Mouse (Mus musculus): ENCODE measurements around the gene Fetub. TPM values are rescaled to one million over a fixed set of nuclear protein-coding genes. Genes with fewer than 3 reads are reported as not detected.

Gene Fetub
- polyA plus RNA-seq, 1 experiment: 0.41 TPM

GRCm38 (mm10) chr16:22963293-22963692 lies 45.2 kb downstream of the Fetub start:
- Histone ChIP-seq H3K4me3 (ENCODE audit: control insufficient read depth, low read depth, low read length) (no peak overlapping the region), H3K4me1 (ENCODE audit: control insufficient read depth, insufficient read depth, low read length) (no peaks in the 10 kb centered on the region), H3K27me3 (ENCODE audit: control insufficient read depth, insufficient read depth, low read length) (no peaks in the 10 kb centered on the region), H3K36me3 (ENCODE audit: control insufficient read depth, insufficient read depth, low read length) (no peaks in the 10 kb centered on the region), H3K27ac (ENCODE audit: control insufficient read depth, insufficient read depth, low read depth, low read length) (no peak overlapping the region)
- TF ChIP-seq CTCF (IDR thresholded peaks at IDR 0.05; ENCODE audit: control insufficient read depth, insufficient read depth, insufficient replicate concordance, low read depth, low read length) (no peak), POLR2A (IDR thresholded peaks at IDR 0.05; ENCODE audit: control insufficient read depth, low read depth, low read length) (no peak)

- Histone ChIP-seq H3K27me3 (ENCODE audit: control insufficient read depth, insufficient read depth, low read length) (no peaks in the 10 kb centered on the region), H3K27ac (ENCODE audit: control insufficient read depth, insufficient read depth, low read depth, low read length) (no peak overlapping the region), H3K4me1 (ENCODE audit: control insufficient read depth, insufficient read depth, low read length) (no peaks in the 10 kb centered on the region), H3K4me3 (ENCODE audit: control insufficient read depth, low read depth, low read length) (no peak overlapping the region), H3K36me3 (ENCODE audit: control insufficient read depth, insufficient read depth, low read length) (no peaks in the 10 kb centered on the region)
- TF ChIP-seq CTCF (IDR thresholded peaks at IDR 0.05; ENCODE audit: control insufficient read depth, insufficient read depth, insufficient replicate concordance, low read depth, low read length) (no peak), POLR2A (IDR thresholded peaks at IDR 0.05; ENCODE audit: control insufficient read depth, low read depth, low read length) (no peak)
Observed at GRCm38 (mm10) chr16:22967383-22968030, 49.4 kb downstream of the Fetub start.

Other genes with a start within 250 kb of the Fetub start
- gene Crygs, start 106.8 kb upstream of the Fetub start, polyA plus RNA-seq (2012; rRNA removed): 0.12 TPM in 1 of 2 replicates, not detected in the other
- 21.2 and 22.1 TPM in 2 replicates for gene Tbccd1, start 60.7 kb upstream of the Fetub start, polyA plus RNA-seq (2012; rRNA removed)
- gene Dnajb11, start 60.5 kb upstream of the Fetub start, polyA plus RNA-seq (2012; rRNA removed): 27.8 and 32.9 TPM in 2 replicates
- gene Ahsg, start 27.1 kb upstream of the Fetub start, polyA plus RNA-seq (2012; rRNA removed): 0.15 and 0.69 TPM in 2 replicates
- not detected in 2 replicates for gene Hrg, start 32.7 kb downstream of the Fetub start, polyA plus RNA-seq (2012; rRNA removed)
- gene Kng2, start 111.1 kb downstream of the Fetub start, polyA plus RNA-seq (2012; rRNA removed): 0.40 TPM in 1 of 2 replicates, not detected in the other
- 0.10 TPM in 1 of 2 replicates, not detected in the other for gene Kng1, start 139.5 kb downstream of the Fetub start, polyA plus RNA-seq (2012; rRNA removed)
- gene Eif4a2, start 189.1 kb downstream of the Fetub start, polyA plus RNA-seq (2012; rRNA removed): 75.5 and 108 TPM in 2 replicates
- gene Rfc4, start 209.4 kb downstream of the Fetub start, polyA plus RNA-seq (2012; rRNA removed): 5.2 and 8.4 TPM in 2 replicates
- gene Adipoq, start 228.2 kb downstream of the Fetub start, polyA plus RNA-seq (2012; rRNA removed): 14.2 and 16.1 TPM in 2 replicates

Data from testis, adult 2 months (tissue).